Mouse (Mus musculus) cerebral cortex, adult 2 months (tissue): ENCODE results near the gene Ing2.

Experiments
- WGBS: fragments of 180-500 bp; shearing (Covaris S2); methylation state at CpG from one replicate; pipeline ENCODE4 v1.1.7; 2018; 5-methylcytosine and 5-hydroxymethylcytosine counted together

The Ing2 gene

GRCm38 (mm10) chr8:47675786-47676185, 430 bp upstream of the Ing2 start:
- WGBS = under 1% methylated on average over 20 of the region's 20 CpGs

- WGBS = 1% methylated on average over 48 of the region's 59 CpGs
Measured at GRCm38 (mm10) chr8:47674140-47674776, 1.1 kb downstream of the Ing2 start.

DNA sequence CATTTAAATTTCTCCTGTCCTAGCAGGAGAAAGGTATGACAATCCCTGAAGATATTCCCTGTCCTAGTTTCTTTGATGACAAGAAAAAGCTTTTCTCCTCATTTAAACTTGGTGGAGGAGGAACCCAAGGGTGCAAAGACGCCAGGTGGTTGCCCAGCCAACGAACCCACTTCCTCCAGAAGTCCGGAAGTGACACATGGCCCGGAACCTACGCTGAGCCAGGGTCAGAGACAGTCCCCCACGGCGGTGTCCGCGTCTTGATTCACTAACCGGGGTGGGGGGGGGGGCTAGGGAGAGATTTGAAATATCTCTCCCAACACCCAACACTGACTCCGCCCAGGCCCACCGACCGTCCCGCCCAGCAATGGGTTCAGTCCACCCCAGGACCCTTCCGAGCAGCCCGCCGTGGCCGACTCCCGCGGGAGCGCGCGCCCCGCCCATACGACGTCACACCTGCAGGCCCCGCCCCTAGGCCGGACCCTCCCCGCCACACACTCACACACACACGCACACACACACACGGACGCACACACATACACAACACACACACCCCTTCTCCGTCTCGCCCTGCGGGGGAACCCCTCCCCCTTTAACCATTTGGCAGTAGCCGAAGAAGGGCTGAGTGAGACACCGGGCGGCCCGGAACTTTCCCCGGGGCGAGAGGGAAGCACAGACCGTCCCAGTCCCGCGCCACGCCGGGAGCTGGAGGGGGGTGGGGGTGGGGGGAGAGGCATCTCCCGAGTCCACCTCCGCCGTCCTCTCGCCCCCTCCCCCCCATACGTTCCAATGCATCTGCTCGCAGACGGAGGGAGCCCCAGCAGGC, 1.8 kb downstream of the Ing2 start:
- WGBS = under 1% methylated on average over 52 of the region's 53 CpGs

DNA sequence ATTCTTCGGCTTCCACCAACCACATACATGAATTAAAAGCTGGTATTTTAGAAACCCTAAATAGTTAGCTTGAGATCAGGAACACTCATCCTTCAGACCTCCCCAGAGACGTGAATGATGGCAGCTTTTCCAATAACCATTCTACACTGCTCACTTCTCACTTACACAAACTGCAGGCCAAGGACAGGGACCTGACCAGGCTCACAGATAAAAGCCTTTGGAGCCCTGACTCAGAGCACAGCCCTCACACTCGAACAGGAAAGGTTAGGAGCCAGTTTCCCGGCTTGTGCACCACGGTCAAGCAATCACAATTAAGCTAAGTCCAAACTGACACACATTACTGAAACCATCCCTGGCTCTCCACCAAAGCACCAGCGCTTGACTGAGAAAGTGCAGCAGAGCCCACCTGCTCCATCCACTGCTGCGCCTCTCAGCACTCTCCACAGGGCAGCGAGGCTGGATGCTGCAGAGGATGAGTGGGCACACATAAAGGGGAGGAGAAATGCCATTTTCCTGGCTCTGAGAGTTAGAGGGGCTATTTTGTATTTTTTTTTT, 11.0 kb downstream of the Ing2 start:
- 63% methylated on average over 8 of the region's 8 CpGs for WGBS

DNA sequence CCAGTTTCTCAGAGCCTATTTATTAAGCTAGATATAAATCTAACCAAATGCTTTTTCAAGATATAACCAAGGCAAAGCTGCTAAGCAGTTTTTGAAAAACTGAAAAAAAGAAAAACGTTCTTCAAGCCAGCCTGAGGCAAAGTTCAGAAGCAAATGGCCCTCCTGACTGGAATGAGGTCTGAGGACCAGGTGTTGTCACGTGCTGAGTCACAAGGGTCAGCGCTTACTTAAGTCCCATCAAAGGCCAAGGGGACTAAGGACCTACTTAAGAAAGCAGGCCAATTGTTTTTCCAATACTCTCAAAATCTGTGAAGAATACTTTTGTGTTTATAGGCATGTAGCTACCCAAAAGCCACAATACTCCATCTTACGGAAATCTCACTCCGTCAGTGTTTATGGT, 12.2 kb downstream of the Ing2 start:
- 91% methylated on average over 5 of the region's 5 CpGs for whole genome bisulfite sequencing

DNA sequence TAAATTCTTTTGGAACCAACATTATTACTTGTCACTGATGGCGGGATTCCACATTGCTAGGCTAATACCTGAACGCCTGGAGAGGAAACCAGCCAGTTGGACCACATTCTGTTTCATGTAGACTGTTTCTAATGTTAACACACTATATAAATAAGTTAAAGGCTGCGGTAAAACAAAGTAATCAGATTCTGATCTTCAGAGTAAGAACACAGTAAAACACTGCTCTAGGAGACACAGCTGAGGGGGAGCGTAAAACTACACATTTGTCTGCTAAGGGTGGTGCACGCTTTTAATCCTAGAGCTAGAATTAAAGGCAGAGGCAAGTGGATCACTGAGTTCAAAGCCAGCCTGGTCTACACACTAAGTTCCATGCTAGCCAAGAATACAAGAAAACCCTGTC, 12.6 kb downstream of the Ing2 start:
- 81% methylated on average over 5 of the region's 5 CpGs for WGBS

GRCm38 (mm10) chr8:47660394-47660793, 15.0 kb downstream of the Ing2 start:
- WGBS = 53% methylated on average over 7 of the region's 7 CpGs

- 94% methylated on average over 4 of the region's 5 CpGs for WGBS
Measured at GRCm38 (mm10) chr8:47659463-47659862, 15.9 kb downstream of the Ing2 start.

- 76% methylated on average over 3 of the region's 3 CpGs for WGBS
Measured at GRCm38 (mm10) chr8:47654406-47654805, 20.9 kb downstream of the Ing2 start.

GRCm38 (mm10) chr8:47652737-47653076, 22.6 kb downstream of the Ing2 start:
- WGBS = 87% methylated on average over 3 of the region's 3 CpGs

- WGBS = 81% methylated on average over 13 of the region's 13 CpGs
Measured at GRCm38 (mm10) chr8:47651913-47652736, 23.2 kb downstream of the Ing2 start.

GRCm38 (mm10) chr8:47650853-47651252, 24.5 kb downstream of the Ing2 start:
- 87% methylated on average over 4 of the region's 4 CpGs for WGBS

DNA sequence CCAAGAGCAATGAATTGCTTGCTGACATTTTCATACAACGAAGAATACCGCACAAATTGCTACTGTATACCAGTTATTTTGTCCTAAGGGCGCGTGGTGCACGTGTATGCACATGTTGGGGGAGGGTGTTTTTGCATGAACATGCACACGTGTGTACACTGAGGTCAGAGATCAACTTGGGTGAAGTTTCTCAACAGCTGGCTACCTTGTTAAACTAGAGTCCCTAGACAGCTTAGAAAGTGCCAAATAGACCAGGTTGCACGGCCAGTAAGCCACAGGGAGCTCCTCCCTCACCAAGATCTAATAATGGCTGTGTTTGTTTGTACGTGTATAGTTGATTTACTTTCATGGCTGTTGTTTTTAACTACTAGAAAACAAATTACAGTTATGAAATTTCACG, 25.8 kb downstream of the Ing2 start:
- WGBS = 92% methylated on average over 9 of the region's 9 CpGs

DNA sequence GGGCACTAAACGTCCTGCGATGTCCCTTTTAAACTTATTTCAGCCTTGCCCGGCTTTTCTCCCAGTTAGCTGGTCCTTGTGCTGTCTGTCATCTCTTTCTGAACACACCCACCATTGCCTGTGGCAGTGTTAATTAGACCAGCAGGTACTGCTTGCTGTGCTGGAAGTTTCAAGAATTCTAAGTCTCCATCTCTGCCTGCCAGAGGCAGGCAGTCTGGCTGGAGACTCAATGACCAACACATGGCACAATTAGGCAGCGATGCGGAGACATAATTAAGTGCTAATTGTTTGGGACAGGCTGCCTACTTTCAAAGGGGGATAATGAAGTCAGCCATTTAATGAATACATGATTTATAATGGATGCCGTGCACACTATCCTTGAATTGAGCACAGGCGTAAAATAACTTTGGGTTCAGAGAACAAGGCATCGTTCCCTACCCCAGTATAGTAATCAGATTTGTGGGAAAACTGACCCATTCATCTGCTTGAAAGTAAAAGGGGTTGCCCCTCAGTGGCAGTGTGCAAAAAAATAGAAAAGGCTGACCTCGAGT, 32.8 kb downstream of the Ing2 start:
- 37% methylated on average over 9 of the region's 9 CpGs for WGBS

DNA sequence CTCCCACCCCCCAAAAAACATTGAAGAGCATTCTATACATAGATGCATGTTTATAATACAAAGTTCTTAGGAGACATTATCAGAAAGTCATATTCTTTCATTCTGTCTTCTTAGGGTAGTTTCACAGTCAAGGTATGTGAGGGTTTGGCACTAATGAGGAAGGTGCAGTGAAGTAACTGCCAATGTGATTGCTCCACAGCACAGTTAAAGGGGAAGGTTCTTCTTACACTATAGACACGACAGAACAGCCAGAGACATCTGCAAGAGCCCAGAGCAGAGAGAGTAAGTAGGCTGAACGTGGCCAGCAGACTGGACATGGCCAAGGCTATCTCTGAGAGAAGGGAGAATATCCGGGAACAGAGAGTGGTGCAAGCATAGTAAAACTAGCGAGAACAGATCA, 38.2 kb downstream of the Ing2 start:
- 80% methylated on average over 4 of the region's 4 CpGs for WGBS

DNA sequence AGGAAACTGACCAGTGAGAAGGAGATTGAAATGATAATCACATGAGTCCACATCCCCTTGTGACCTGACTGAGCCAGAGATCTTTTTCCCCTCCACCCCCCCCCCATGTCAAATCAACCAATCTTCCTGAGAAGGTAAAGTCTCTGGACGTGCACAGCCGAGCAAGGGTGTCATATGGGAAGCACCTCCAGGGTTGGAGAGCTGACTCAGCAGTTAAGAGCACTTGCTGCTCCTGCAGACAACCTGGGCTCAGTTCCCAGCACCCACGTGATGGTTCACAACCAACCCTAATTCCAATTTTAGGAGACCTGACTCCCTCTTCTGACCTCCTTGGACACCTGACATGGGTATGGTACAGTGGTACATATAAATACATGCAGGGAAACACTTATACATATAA, 39.3 kb downstream of the Ing2 start:
- WGBS = 72% methylated on average over 3 of the region's 3 CpGs

GRCm38 (mm10) chr8:47634791-47635341, 40.5 kb downstream of the Ing2 start:
- WGBS = 46% methylated on average over 10 of the region's 10 CpGs

- 100% methylated on average over 1 of the region's 1 CpGs for WGBS
Measured at GRCm38 (mm10) chr8:47621144-47621543, 54.2 kb downstream of the Ing2 start.
